Mouse (Mus musculus) forebrain, embryonic 16.5 days (tissue): ENCODE measurements at regions not wholly inside any gene's neighbourhood (a gene's known extent, or its start where the extent isn't known, plus 50 kb on each side); places are given as distances from the start of the nearest gene placed in this dataset.

ENCODE experiments used
- ATAC-seq: fragments of 200-750 bp; cut with Nextera tagmentation; 2 replicates; pipeline ENCODE4 v1.8.0; 2017; ENCODE audit warnings: mild to moderate bottlenecking, moderate library complexity
- H3K27ac ChIP-seq: fragments of 300-500 bp; sonication (generic); 2 replicates; pipeline ENCODE4 v1.5.1; 2014; ENCODE audit warnings: low read length, control low read depth
- H3K27me3 ChIP-seq: fragments of 300-500 bp; sonication (generic); replicated peaks from 2 replicates; pipeline ENCODE4 v1.6.1; 2014; ENCODE audit warnings: low read length; ENCODE audit not compliant: control insufficient read depth, insufficient read depth
- H3K36me3 ChIP-seq: fragments of 300-500 bp; sonication (generic); 2 replicates; pipeline ENCODE4 v1.6.1; 2014; ENCODE audit not compliant: control insufficient read depth, insufficient read depth
- H3K4me1 ChIP-seq: fragments of 300-500 bp; sonication (generic); replicated peaks from 2 replicates; pipeline ENCODE4 v1.6.1; 2014; ENCODE audit warnings: low read length; ENCODE audit not compliant: control insufficient read depth, insufficient read depth
- H3K4me2 ChIP-seq: fragments of 300-500 bp; sonication (generic); 2 replicates; pipeline ENCODE4 v1.6.1; 2014; ENCODE audit warnings: mild to moderate bottlenecking, low read length, control low read depth
- H3K4me3 ChIP-seq: fragments of 300-500 bp; sonication (generic); replicated peaks from 2 replicates; pipeline ENCODE4 v1.5.1; 2014; ENCODE audit warnings: mild to moderate bottlenecking, low read length, control low read depth
- H3K9ac ChIP-seq: fragments of 300-500 bp; sonication (generic); replicated peaks from 2 replicates; pipeline ENCODE4 v1.6.1; 2014; ENCODE audit warnings: low read depth, low read length, control low read depth
- H3K9me3 ChIP-seq: fragments of 300-500 bp; sonication (generic); 2 replicates; pipeline ENCODE4 v1.6.1; 2016; ENCODE audit warnings: low read length; ENCODE audit not compliant: control insufficient read depth
- WGBS: fragments of 180-500 bp; shearing (Covaris S2); extraction: QIAGEN DNeasy Blood & Tissue Kit; methylation state at CpG from one replicate; pipeline ENCODE4 v1.1.7; 2014; 5-methylcytosine and 5-hydroxymethylcytosine counted together

DNA sequence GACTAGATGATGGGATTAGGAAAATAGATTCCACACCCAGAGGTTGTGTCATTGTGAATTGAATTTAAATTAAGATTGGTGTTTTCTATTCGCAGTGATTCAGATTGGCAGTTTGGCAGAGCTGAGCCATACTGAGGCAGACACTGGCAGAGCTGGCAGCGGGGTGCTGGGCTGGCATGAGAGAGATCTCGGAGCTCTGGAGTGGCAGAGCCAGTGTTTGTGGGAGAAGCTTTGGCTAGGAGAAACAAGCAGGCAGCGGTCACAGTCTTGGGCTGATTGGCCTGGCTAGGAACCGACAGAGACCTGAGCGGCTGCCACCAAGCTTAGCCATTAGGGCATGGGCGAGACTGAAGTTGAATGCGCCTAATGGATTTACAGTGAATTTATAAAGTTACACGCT lies 1240.3 kb upstream of the Crim1 start:
- 75% methylated on average over 9 of the region's 9 CpGs for WGBS
- no peaks in the 10 kb centered on the region for H3K27me3 ChIP-seq
- H3K4me3 ChIP-seq = no peak overlapping the region
- H3K4me2 ChIP-seq = no peak overlapping the region
- no peaks in the 10 kb centered on the region for H3K9me3 ChIP-seq
- H3K36me3 ChIP-seq = no peaks in the 10 kb centered on the region
- peak; percentile 66 for ATAC-seq
- no peak overlapping the region for H3K27ac ChIP-seq
- H3K4me1 ChIP-seq = no peaks in the 10 kb centered on the region
- H3K9ac ChIP-seq = no peak overlapping the region
